Mouse (Mus musculus): ENCODE results near the gene Gm3173. TPM values are rescaled to one million over a fixed set of nuclear protein-coding genes. Genes with fewer than 3 reads are reported as not detected.
"Not testable (repeated sequence)": the region's sequence is repeated elsewhere in the genome, so short reads cannot be mapped to it uniquely, and the experiment has no call there.

Gene Gm3173
- not detected in 2 replicates for polyA plus RNA-seq (2015; fragmentation: Nextera tagmentation; extraction: Ambion mirVana)

- H3K9me3 ChIP-seq (ENCODE audit: control insufficient read depth, low read length); H3K27me3 ChIP-seq (ENCODE audit: control insufficient read depth, insufficient read depth, low read length); ATAC-seq (ENCODE audit: low FRiP score, low TSS enrichment); DNase-seq (ENCODE audit: low spot score); H3K4me3 ChIP-seq (ENCODE audit: low read depth, low read length); H3K9ac ChIP-seq (ENCODE audit: low read length); H3K36me3 ChIP-seq (ENCODE audit: control insufficient read depth, insufficient read depth, low read length); H3K4me2 ChIP-seq (replicated peaks; ENCODE audit: low read depth); H3K27ac ChIP-seq (replicated peaks); H3K4me1 ChIP-seq (replicated peaks; ENCODE audit: control insufficient read depth, insufficient read depth): not testable (repeated sequence)
Measured at GRCm38 (mm10) chr14:4430692-4431091, at the start of gene Gm3173. Gene Gm3173, plus strand, starts transcription at chr14:4430992.

- H3K27ac ChIP-seq (replicated peaks); H3K36me3 ChIP-seq (ENCODE audit: control insufficient read depth, insufficient read depth, low read length); H3K4me2 ChIP-seq (replicated peaks; ENCODE audit: low read depth); ATAC-seq (ENCODE audit: low FRiP score, low TSS enrichment); DNase-seq (ENCODE audit: low spot score); H3K9me3 ChIP-seq (ENCODE audit: control insufficient read depth, low read length); H3K9ac ChIP-seq (ENCODE audit: low read length); H3K27me3 ChIP-seq (ENCODE audit: control insufficient read depth, insufficient read depth, low read length); H3K4me1 ChIP-seq (replicated peaks; ENCODE audit: control insufficient read depth, insufficient read depth); H3K4me3 ChIP-seq (ENCODE audit: low read depth, low read length): not testable (repeated sequence)
Measured at GRCm38 (mm10) chr14:4385606-4386005, 45.2 kb upstream of the Gm3173 start.

GRCm38 (mm10) chr14:4392841-4393530, 37.8 kb upstream of the Gm3173 start:
- H3K27me3 ChIP-seq (ENCODE audit: control insufficient read depth, insufficient read depth, low read length); H3K4me2 ChIP-seq (replicated peaks; ENCODE audit: low read depth); H3K27ac ChIP-seq (replicated peaks); DNase-seq (ENCODE audit: low spot score); ATAC-seq (ENCODE audit: low FRiP score, low TSS enrichment); H3K36me3 ChIP-seq (ENCODE audit: control insufficient read depth, insufficient read depth, low read length); H3K9me3 ChIP-seq (ENCODE audit: control insufficient read depth, low read length); H3K4me3 ChIP-seq (ENCODE audit: low read depth, low read length); H3K9ac ChIP-seq (ENCODE audit: low read length); H3K4me1 ChIP-seq (replicated peaks; ENCODE audit: control insufficient read depth, insufficient read depth): not testable (repeated sequence)
- 83% methylated on average over 2 of the region's 6 CpGs for WGBS

- not testable (repeated sequence) for H3K4me3 ChIP-seq (ENCODE audit: low read depth, low read length); H3K4me2 ChIP-seq (replicated peaks; ENCODE audit: low read depth); H3K36me3 ChIP-seq (ENCODE audit: control insufficient read depth, insufficient read depth, low read length); H3K9me3 ChIP-seq (ENCODE audit: control insufficient read depth, low read length); ATAC-seq (ENCODE audit: low FRiP score, low TSS enrichment); DNase-seq (ENCODE audit: low spot score); H3K9ac ChIP-seq (ENCODE audit: low read length); H3K27me3 ChIP-seq (ENCODE audit: control insufficient read depth, insufficient read depth, low read length); H3K27ac ChIP-seq (replicated peaks); H3K4me1 ChIP-seq (replicated peaks; ENCODE audit: control insufficient read depth, insufficient read depth)
- WGBS = no CpG with 5 or more reads among the region's 3 CpGs
Measured at GRCm38 (mm10) chr14:4397226-4397625, 33.6 kb upstream of the Gm3173 start, which contains the start of gene Gm3159. Gene Gm3159, plus strand, starts transcription at chr14:4397526.

- not testable (repeated sequence) for H3K9ac ChIP-seq (ENCODE audit: low read length); H3K27me3 ChIP-seq (ENCODE audit: control insufficient read depth, insufficient read depth, low read length); H3K4me1 ChIP-seq (replicated peaks; ENCODE audit: control insufficient read depth, insufficient read depth); H3K27ac ChIP-seq (replicated peaks); DNase-seq (ENCODE audit: low spot score); H3K4me2 ChIP-seq (replicated peaks; ENCODE audit: low read depth); H3K36me3 ChIP-seq (ENCODE audit: control insufficient read depth, insufficient read depth, low read length); ATAC-seq (ENCODE audit: low FRiP score, low TSS enrichment); H3K4me3 ChIP-seq (ENCODE audit: low read depth, low read length); H3K9me3 ChIP-seq (ENCODE audit: control insufficient read depth, low read length)
Measured at GRCm38 (mm10) chr14:4398624-4399023, 32.2 kb upstream of the Gm3173 start.

- not testable (repeated sequence) for H3K36me3 ChIP-seq (ENCODE audit: control insufficient read depth, insufficient read depth, low read length); DNase-seq (ENCODE audit: low spot score); H3K27me3 ChIP-seq (ENCODE audit: control insufficient read depth, insufficient read depth, low read length); H3K4me1 ChIP-seq (replicated peaks; ENCODE audit: control insufficient read depth, insufficient read depth); H3K4me2 ChIP-seq (replicated peaks; ENCODE audit: low read depth); ATAC-seq (ENCODE audit: low FRiP score, low TSS enrichment); H3K9me3 ChIP-seq (ENCODE audit: control insufficient read depth, low read length); H3K9ac ChIP-seq (ENCODE audit: low read length); H3K4me3 ChIP-seq (ENCODE audit: low read depth, low read length); H3K27ac ChIP-seq (replicated peaks)
- 79% methylated on average over 5 of the region's 5 CpGs for WGBS
Measured at GRCm38 (mm10) chr14:4400115-4400789, 30.5 kb upstream of the Gm3173 start.

- not testable (repeated sequence) for H3K9me3 ChIP-seq (ENCODE audit: control insufficient read depth, low read length); H3K4me3 ChIP-seq (ENCODE audit: low read depth, low read length); ATAC-seq (ENCODE audit: low FRiP score, low TSS enrichment); H3K9ac ChIP-seq (ENCODE audit: low read length); DNase-seq (ENCODE audit: low spot score); H3K27ac ChIP-seq (replicated peaks); H3K27me3 ChIP-seq (ENCODE audit: control insufficient read depth, insufficient read depth, low read length); H3K36me3 ChIP-seq (ENCODE audit: control insufficient read depth, insufficient read depth, low read length); H3K4me1 ChIP-seq (replicated peaks; ENCODE audit: control insufficient read depth, insufficient read depth); H3K4me2 ChIP-seq (replicated peaks; ENCODE audit: low read depth)
- WGBS = 76% methylated on average over 5 of the region's 5 CpGs
Measured at GRCm38 (mm10) chr14:4401245-4401644, 29.5 kb upstream of the Gm3173 start.

- H3K4me1 ChIP-seq (replicated peaks; ENCODE audit: control insufficient read depth, insufficient read depth) = not testable (repeated sequence)
Measured at GRCm38 (mm10) chr14:4403840-4404239, 27.0 kb upstream of the Gm3173 start.

GRCm38 (mm10) chr14:4409939-4410338, 20.9 kb upstream of the Gm3173 start:
- not testable (repeated sequence) for ATAC-seq (ENCODE audit: low FRiP score, low TSS enrichment); H3K27ac ChIP-seq (replicated peaks)

More at GRCm38 (mm10) chr14:4403840-4404239, 27.0 kb upstream of the Gm3173 start:
- H3K9me3 ChIP-seq (ENCODE audit: control insufficient read depth, low read length); H3K4me2 ChIP-seq (replicated peaks; ENCODE audit: low read depth); H3K4me3 ChIP-seq (ENCODE audit: low read depth, low read length); H3K27ac ChIP-seq (replicated peaks); H3K9ac ChIP-seq (ENCODE audit: low read length); ATAC-seq (ENCODE audit: low FRiP score, low TSS enrichment); H3K27me3 ChIP-seq (ENCODE audit: control insufficient read depth, insufficient read depth, low read length); H3K36me3 ChIP-seq (ENCODE audit: control insufficient read depth, insufficient read depth, low read length); DNase-seq (ENCODE audit: low spot score): not testable (repeated sequence)

More at GRCm38 (mm10) chr14:4409939-4410338, 20.9 kb upstream of the Gm3173 start:
- H3K4me3 ChIP-seq (ENCODE audit: low read depth, low read length); H3K36me3 ChIP-seq (ENCODE audit: control insufficient read depth, insufficient read depth, low read length); H3K4me2 ChIP-seq (replicated peaks; ENCODE audit: low read depth); H3K27me3 ChIP-seq (ENCODE audit: control insufficient read depth, insufficient read depth, low read length); H3K4me1 ChIP-seq (replicated peaks; ENCODE audit: control insufficient read depth, insufficient read depth); DNase-seq (ENCODE audit: low spot score); H3K9ac ChIP-seq (ENCODE audit: low read length); H3K9me3 ChIP-seq (ENCODE audit: control insufficient read depth, low read length): not testable (repeated sequence)
- WGBS = 27% methylated on average over 1 of the region's 1 CpGs

Data from stomach, postnatal 0 days (tissue).